Mouse (Mus musculus): ENCODE measurements around the gene Guca1a.
"Not testable (repeated sequence)": the region's sequence is repeated elsewhere in the genome, so short reads cannot be mapped to it uniquely, and the experiment has no call there.

Guca1a gene

GRCm38 (mm10) chr17:47400451-47400850 is at the start of gene Guca1a:
Gene Guca1a (minus strand): TSS chr17:47400584.
- in situ Hi-C loops (cut with MboI, MseI): no loop called here

- in situ Hi-C loops (cut with MboI, MseI): no loop called here
Measured at GRCm38 (mm10) chr17:47449432-47449831, 49.0 kb upstream of the Guca1a start.

GRCm38 (mm10) chr17:47448523-47449372 is 48.4 kb upstream of the Guca1a start:
- in situ Hi-C loops (cut with MboI, MseI): no loop called here

GRCm38 (mm10) chr17:47446561-47446960 is 46.2 kb upstream of the Guca1a start:
- in situ Hi-C loops (cut with MboI, MseI): no loop called here

- in situ Hi-C loops (cut with MboI, MseI): no loop called here
Measured at GRCm38 (mm10) chr17:47446025-47446424, 45.6 kb upstream of the Guca1a start.

- in situ Hi-C loops (cut with MboI, MseI): no loop called here
Measured at GRCm38 (mm10) chr17:47445518-47445917, 45.1 kb upstream of the Guca1a start.

- in situ Hi-C loops (cut with MboI, MseI): no loop called here
Measured at GRCm38 (mm10) chr17:47444113-47444512, 43.7 kb upstream of the Guca1a start.

- in situ Hi-C loops (cut with MboI, MseI): no loop called here
Measured at GRCm38 (mm10) chr17:47442271-47442670, 41.9 kb upstream of the Guca1a start.

- in situ Hi-C loops (cut with MboI, MseI): no loop called here
Measured at GRCm38 (mm10) chr17:47441296-47442051, 41.1 kb upstream of the Guca1a start.

GRCm38 (mm10) chr17:47440359-47440890 is 40.0 kb upstream of the Guca1a start:
- in situ Hi-C loops (cut with MboI, MseI): no loop called here

- in situ Hi-C loops (cut with MboI, MseI): no loop called here
Measured at GRCm38 (mm10) chr17:47439396-47440028, 39.1 kb upstream of the Guca1a start.

GRCm38 (mm10) chr17:47438611-47439010 is 38.2 kb upstream of the Guca1a start:
- in situ Hi-C loops (cut with MboI, MseI): no loop called here

- in situ Hi-C loops (cut with MboI, MseI): no loop called here
Measured at GRCm38 (mm10) chr17:47436907-47437547, 36.6 kb upstream of the Guca1a start, which contains the start of gene 1700001C19Rik. Gene 1700001C19Rik (minus strand): TSS chr17:47437376.

GRCm38 (mm10) chr17:47436156-47436906 is 35.9 kb upstream of the Guca1a start, which contains the start of gene AI661453:
Gene AI661453 (plus strand): TSS chr17:47436615.
- in situ Hi-C loops (cut with MboI, MseI): no loop called here

GRCm38 (mm10) chr17:47430815-47431214 is 30.4 kb upstream of the Guca1a start:
- in situ Hi-C loops (cut with MboI, MseI): no loop called here

GRCm38 (mm10) chr17:47428831-47429304 is 28.5 kb upstream of the Guca1a start:
- in situ Hi-C loops (cut with MboI, MseI): no loop called here

- in situ Hi-C loops (cut with MboI, MseI): no loop called here
Measured at GRCm38 (mm10) chr17:47427316-47427715, 26.9 kb upstream of the Guca1a start.

GRCm38 (mm10) chr17:47424186-47424585 is 23.8 kb upstream of the Guca1a start:
- in situ Hi-C loops (cut with MboI, MseI): no loop called here

- in situ Hi-C loops (cut with MboI, MseI): not testable (repeated sequence)
Measured at GRCm38 (mm10) chr17:47422616-47423015, 22.2 kb upstream of the Guca1a start.

- in situ Hi-C loops (cut with MboI, MseI): no loop called here
Measured at GRCm38 (mm10) chr17:47421566-47421965, 21.2 kb upstream of the Guca1a start.
